Mouse (Mus musculus) olfactory bulb, adult 2 months (tissue): ENCODE results near the gene Xxylt1. TPM values are rescaled to one million over a fixed set of nuclear protein-coding genes. Genes with fewer than 3 reads are reported as not detected.
A peak's percentile ranks its signal among the peaks of the same experiment; 100 is the strongest.
"Not testable (repeated sequence)": the region's sequence is repeated elsewhere in the genome, so short reads cannot be mapped to it uniquely, and the experiment has no call there.

Source experiments
- H3K27ac ChIP-seq: fragments of 200-500 bp; 2 replicates; pipeline ENCODE4 v1.5.1; 2012; ENCODE audit warnings: low read depth, low read length; ENCODE audit not compliant: insufficient read depth
- H3K4me1 ChIP-seq: fragments of 200-500 bp; 2 replicates; pipeline ENCODE4 v1.6.1; 2012; ENCODE audit warnings: low read length; ENCODE audit not compliant: control insufficient read depth, insufficient read depth
- H3K4me3 ChIP-seq: fragments of 200-500 bp; 2 replicates; pipeline ENCODE4 v1.5.1; 2012; ENCODE audit warnings: mild to moderate bottlenecking, low read depth, low read length, moderate library complexity; ENCODE audit not compliant: insufficient read depth
- CTCF ChIP-seq: fragments of 200-500 bp; IDR thresholded peaks from 2 replicates; pipeline ENCODE4 v1.5.1; 2012; ENCODE audit warnings: low read depth, mild to moderate bottlenecking, low read length, moderate library complexity; ENCODE audit not compliant: insufficient read depth
- POLR2A ChIP-seq: fragments of 200-500 bp; IDR thresholded peaks from 2 replicates; pipeline ENCODE4 v1.6.1; 2012; ENCODE audit warnings: mild to moderate bottlenecking, low read depth, low read length, moderate library complexity; ENCODE audit not compliant: insufficient read depth
- WGBS: fragments of 180-500 bp; shearing (Covaris S2); methylation state at CpG from one replicate; pipeline ENCODE4 v1.1.7; 2018; 5-methylcytosine and 5-hydroxymethylcytosine counted together
- polyA plus RNA-seq: library from polyadenylated mRNA; stranded (reverse); fragments of >200 nt; gene quantifications from 2 replicates; pipeline ENCODE4 v1.2.4, GENCODE M21; 2012; ENCODE audit warnings: low replicate concordance; ENCODE audit not compliant: missing spikeins, insufficient read depth, insufficient read length

The Xxylt1 gene
- polyA plus RNA-seq, 1 experiment = not detected

- TF ChIP-seq POLR2A = no peak
- no peak for TF ChIP-seq CTCF
- H3K27ac ChIP-seq = no peak overlapping the region
- 58% methylated on average over 2 of the region's 2 CpGs for WGBS
- H3K4me3 ChIP-seq = no peak overlapping the region
- H3K4me1 ChIP-seq = peaks cover 31% of the 10 kb centered on the region
Observed at GRCm38 (mm10) chr16:31004321-31004682, 76.9 kb downstream of the Xxylt1 start.

GRCm38 (mm10) chr16:31003592-31004320, 77.5 kb downstream of the Xxylt1 start:
- H3K4me1 ChIP-seq = peaks cover 31% of the 10 kb centered on the region
- 19% methylated on average over 10 of the region's 10 CpGs for WGBS
- not testable (repeated sequence) for H3K4me3 ChIP-seq, H3K27ac ChIP-seq

- H3K4me1 ChIP-seq = peaks cover 26% of the 10 kb centered on the region
- H3K4me3 ChIP-seq = no peak overlapping the region
- no peak for TF ChIP-seq POLR2A
- WGBS = 19% methylated on average over 6 of the region's 6 CpGs
- peak overlapping the region; percentile 30; the same call in 1 of the 2 replicates for H3K27ac ChIP-seq
Observed at GRCm38 (mm10) chr16:31002926-31003325, 78.3 kb downstream of the Xxylt1 start.

GRCm38 (mm10) chr16:31002117-31002516, 79.1 kb downstream of the Xxylt1 start:
- H3K27ac ChIP-seq = no peak overlapping the region
- H3K4me3 ChIP-seq = no peak overlapping the region
- WGBS = 87% methylated on average over 6 of the region's 6 CpGs
- H3K4me1 ChIP-seq = peaks cover 26% of the 10 kb centered on the region
- TF ChIP-seq CTCF (no peak), POLR2A (no peak)

- H3K4me1 ChIP-seq = peaks cover 17% of the 10 kb centered on the region
- TF ChIP-seq CTCF (no peak), POLR2A (no peak)
- 100% methylated on average over 2 of the region's 2 CpGs for WGBS
- no peak overlapping the region for H3K27ac ChIP-seq
- H3K4me3 ChIP-seq = no peak overlapping the region
Observed at GRCm38 (mm10) chr16:30998711-30999110, 82.5 kb downstream of the Xxylt1 start.

- H3K27ac ChIP-seq = no peak overlapping the region
- no peak overlapping the region for H3K4me3 ChIP-seq
- H3K4me1 ChIP-seq = peaks cover 12% of the 10 kb centered on the region
- TF ChIP-seq POLR2A (no peak), CTCF (no peak)
- WGBS = 90% methylated on average over 2 of the region's 2 CpGs
Observed at GRCm38 (mm10) chr16:30998048-30998447, 83.2 kb downstream of the Xxylt1 start.

GRCm38 (mm10) chr16:30995446-30995845, 85.8 kb downstream of the Xxylt1 start:
- H3K4me3 ChIP-seq = no peak overlapping the region
- H3K27ac ChIP-seq = no peak overlapping the region
- H3K4me1 ChIP-seq = peaks cover 6% of the 10 kb centered on the region
- no peak for TF ChIP-seq CTCF
- TF ChIP-seq POLR2A = no peak
- 61% methylated on average over 5 of the region's 5 CpGs for WGBS

- no peak overlapping the region for H3K4me3 ChIP-seq
- 78% methylated on average over 2 of the region's 2 CpGs for WGBS
- TF ChIP-seq POLR2A (no peak), CTCF (no peak)
- no peak overlapping the region for H3K27ac ChIP-seq
- H3K4me1 ChIP-seq = peaks cover 6% of the 10 kb centered on the region
Observed at GRCm38 (mm10) chr16:30994881-30995280, 86.4 kb downstream of the Xxylt1 start.

- Histone ChIP-seq H3K27ac (no peak overlapping the region), H3K4me1 (peaks cover 6% of the 10 kb centered on the region), H3K4me3 (no peak overlapping the region)
- 89% methylated on average over 7 of the region's 7 CpGs for WGBS
- TF ChIP-seq POLR2A (no peak), CTCF (no peak)
Observed at GRCm38 (mm10) chr16:30994296-30994695, 86.9 kb downstream of the Xxylt1 start.

GRCm38 (mm10) chr16:30992568-30992967, 88.7 kb downstream of the Xxylt1 start:
- no peak overlapping the region for H3K27ac ChIP-seq
- TF ChIP-seq CTCF = no peak
- WGBS = 88% methylated on average over 5 of the region's 5 CpGs

More at GRCm38 (mm10) chr16:30992568-30992967, 88.7 kb downstream of the Xxylt1 start:
- Histone ChIP-seq H3K4me1 (peaks cover 4% of the 10 kb centered on the region; the same call in 1 of the 2 replicates), H3K4me3 (no peak overlapping the region)
